Mouse (Mus musculus) forebrain, postnatal 0 days (tissue): Measurements from ENCODE around the gene Ugt2a3. TPM values are rescaled to one million over a fixed set of nuclear protein-coding genes. Genes with fewer than 3 reads are reported as not detected.
"Not testable (repeated sequence)": the region's sequence is repeated elsewhere in the genome, so short reads cannot be mapped to it uniquely, and the experiment has no call there.

Source experiments
- ATAC-seq: fragments of 200-750 bp; cut with Nextera tagmentation; 2 replicates; pipeline ENCODE4 v1.8.0; 2017; ENCODE audit warnings: mild to moderate bottlenecking, moderate library complexity
- DNase-seq: peaks from one replicate; pipeline ENCODE4 v3.0.0-alpha.2; 2015
- H3K27ac ChIP-seq: fragments of 300-500 bp; sonication (generic); 2 replicates; pipeline ENCODE4 v1.5.1; 2014; ENCODE audit warnings: low read depth, mild to moderate bottlenecking, antibody characterized with exemption, low read length, moderate library complexity, mixed read lengths
- H3K27me3 ChIP-seq: fragments of 300-500 bp; sonication (generic); 2 replicates; pipeline ENCODE4 v1.6.1; 2014; ENCODE audit warnings: mild to moderate bottlenecking, low read length, mixed read lengths; ENCODE audit not compliant: insufficient read depth
- H3K36me3 ChIP-seq: fragments of 300-500 bp; sonication (generic); 2 replicates; pipeline ENCODE4 v1.6.1; 2014; ENCODE audit warnings: mild to moderate bottlenecking, moderate library complexity; ENCODE audit not compliant: insufficient read depth
- H3K4me1 ChIP-seq: fragments of 300-500 bp; sonication (generic); 2 replicates; pipeline ENCODE4 v1.6.1; 2014; ENCODE audit warnings: antibody characterized with exemption; ENCODE audit not compliant: insufficient read depth
- H3K4me2 ChIP-seq: fragments of 300-500 bp; sonication (generic); 2 replicates; pipeline ENCODE4 v1.6.1; 2014; ENCODE audit warnings: low read depth, mild to moderate bottlenecking, moderate library complexity
- H3K4me3 ChIP-seq: fragments of 300-500 bp; sonication (generic); 2 replicates; pipeline ENCODE4 v1.5.1; 2014; ENCODE audit warnings: low read depth, low read length, mixed read lengths
- H3K9ac ChIP-seq: fragments of 300-500 bp; sonication (generic); 2 replicates; pipeline ENCODE4 v1.6.1; 2014; ENCODE audit warnings: mild to moderate bottlenecking
- H3K9me3 ChIP-seq: fragments of 300-500 bp; sonication (generic); 2 replicates; pipeline ENCODE4 v1.6.1; 2016; ENCODE audit warnings: low read length
- CTCF ChIP-seq: sonication (generic); IDR thresholded peaks from 2 replicates; pipeline ENCODE4 v1.5.1; 2016; ENCODE audit warnings: antibody characterized with exemption, control low read depth, low read depth
- WGBS: fragments of 180-500 bp; shearing (Covaris S2); extraction: QIAGEN DNeasy Blood & Tissue Kit; methylation state at CpG from one replicate; pipeline ENCODE4 v1.1.7; 2014; 5-methylcytosine and 5-hydroxymethylcytosine counted together
- polyA plus RNA-seq: library from polyadenylated mRNA; unstranded; fragments of >200 nt; fragmentation: Nextera tagmentation; extraction: Ambion mirVana; gene quantifications from 2 replicates; pipeline ENCODE4 v1.2.1, GENCODE M21; 2015
- total RNA-seq: library from RNA; depleted of rRNA; stranded (reverse); fragments of >200 nt; gene quantifications from 2 replicates; pipeline ENCODE4 v1.2.3, GENCODE M21; 2014; rRNA removed

Gene Ugt2a3
- total and polyA plus RNA-seq, 2 experiments from 2014 or later, result not detected

DNA sequence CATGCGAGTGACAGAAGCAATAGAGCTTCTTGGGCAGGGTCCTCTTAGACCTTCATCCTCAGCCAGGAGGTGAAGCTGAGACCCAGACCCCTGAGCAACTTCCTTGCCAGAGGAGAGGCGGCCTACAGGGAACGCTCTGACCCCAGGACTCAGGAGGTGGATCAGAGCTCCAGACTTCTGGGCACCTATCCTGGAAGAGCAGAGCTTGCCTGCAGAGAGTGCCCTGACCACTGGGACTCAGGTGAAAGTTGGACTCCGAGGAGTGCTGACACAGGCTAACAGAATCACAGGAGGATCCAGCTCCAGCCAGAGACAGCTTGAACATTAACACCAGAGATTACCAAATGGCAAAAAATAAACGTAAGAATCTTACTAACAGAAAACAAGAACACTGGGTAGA is 3.5 kb upstream of the Ugt2a3 start:
- no peak for TF ChIP-seq CTCF
- DNase-seq, result no peak
- no peaks in the 10 kb centered on the region for H3K9me3 ChIP-seq
- no peak overlapping the region for H3K4me3 ChIP-seq
- no peaks in the 10 kb centered on the region for H3K36me3 ChIP-seq
- no peak for ATAC-seq
- 94% methylated on average over 5 of the region's 5 CpGs for WGBS
- H3K4me2 ChIP-seq, result no peak overlapping the region
- H3K27me3 ChIP-seq, result no peaks in the 10 kb centered on the region
- no peak overlapping the region for H3K27ac ChIP-seq
- no peak overlapping the region for H3K9ac ChIP-seq
- H3K4me1 ChIP-seq, result no peaks in the 10 kb centered on the region

DNA sequence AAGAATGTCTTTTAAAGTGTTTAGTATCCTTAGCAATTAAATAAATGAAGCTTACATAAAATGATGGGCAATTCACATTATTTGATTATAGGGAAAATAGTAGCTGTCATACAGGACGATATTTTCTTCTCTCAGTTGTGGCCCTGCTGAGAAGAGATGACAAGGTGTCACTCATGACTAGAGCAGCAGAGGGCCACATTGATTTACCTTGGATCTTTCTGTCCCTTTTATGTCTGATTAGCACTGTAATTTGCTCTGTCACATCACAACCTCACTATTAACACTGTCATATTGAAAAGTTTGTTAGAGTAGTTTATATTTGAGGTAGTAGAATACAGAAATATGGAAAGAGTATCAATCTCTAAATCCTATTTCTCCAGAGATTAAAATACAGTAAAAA is 1.8 kb downstream of the Ugt2a3 start:
- ATAC-seq, result no peak
- 82% methylated on average over 1 of the region's 1 CpGs for WGBS
- Histone ChIP-seq H3K27me3 (no peaks in the 10 kb centered on the region), H3K27ac (no peak overlapping the region), H3K4me1 (no peaks in the 10 kb centered on the region), H3K36me3 (no peaks in the 10 kb centered on the region), H3K4me2 (no peak overlapping the region), H3K9me3 (no peaks in the 10 kb centered on the region), H3K9ac (no peak overlapping the region), H3K4me3 (no peak overlapping the region)
- no peak for TF ChIP-seq CTCF
- no peak for DNase-seq

DNA sequence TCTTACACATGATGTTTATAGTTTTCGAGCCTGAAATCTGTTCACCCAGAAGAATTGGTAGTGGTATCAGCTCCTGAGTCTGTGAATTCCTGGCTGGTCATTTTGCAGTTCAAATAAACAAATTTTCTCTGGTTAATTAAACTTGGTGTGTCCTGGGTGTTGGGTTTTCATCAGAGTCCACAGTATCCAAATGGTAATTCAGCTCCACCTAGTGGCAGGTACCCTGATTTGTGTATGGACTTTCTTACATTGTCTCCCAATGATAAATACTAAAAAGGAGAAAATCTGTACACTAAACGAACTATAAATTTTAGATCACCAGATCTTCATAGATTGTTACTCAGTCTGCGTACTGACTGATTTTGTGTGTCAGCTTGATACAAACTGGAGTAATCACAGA is 3.4 kb downstream of the Ugt2a3 start:
- H3K27me3 ChIP-seq, result no peaks in the 10 kb centered on the region
- H3K4me1 ChIP-seq, result no peaks in the 10 kb centered on the region
- WGBS, result 64% methylated on average over 3 of the region's 3 CpGs
- ATAC-seq, result no peak
- no peak for DNase-seq
- no peak overlapping the region for H3K4me3 ChIP-seq
- H3K36me3 ChIP-seq, result no peaks in the 10 kb centered on the region
- TF ChIP-seq CTCF, result no peak
- no peaks in the 10 kb centered on the region for H3K9me3 ChIP-seq
- H3K4me2 ChIP-seq, result no peak overlapping the region
- no peak overlapping the region for H3K9ac ChIP-seq
- H3K27ac ChIP-seq, result no peak overlapping the region

DNA sequence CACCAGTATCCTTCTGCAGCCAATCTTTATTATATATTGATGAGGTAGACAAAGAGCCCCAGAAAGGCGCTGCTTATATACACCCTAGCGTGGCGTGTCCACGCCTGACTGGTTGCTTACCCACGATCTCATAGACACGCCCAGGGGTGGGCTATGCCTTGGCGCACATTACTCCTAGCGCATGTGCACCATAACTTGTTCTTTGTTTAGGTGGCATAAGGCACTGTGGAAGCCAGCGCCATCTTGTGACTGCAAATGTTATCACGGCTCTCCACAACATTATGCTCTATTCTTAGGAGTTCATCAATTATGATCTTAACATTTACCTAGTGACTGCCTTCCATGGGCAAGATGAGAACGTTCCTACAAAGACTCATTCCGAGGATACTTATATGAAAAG is 25.6 kb downstream of the Ugt2a3 start:
- Histone ChIP-seq H3K27me3 (no peaks in the 10 kb centered on the region), H3K4me3 (no peak overlapping the region), H3K36me3 (no peaks in the 10 kb centered on the region), H3K27ac (no peak overlapping the region), H3K9me3 (no peaks in the 10 kb centered on the region), H3K4me2 (no peak overlapping the region), H3K4me1 (no peaks in the 10 kb centered on the region), H3K9ac (no peak overlapping the region)
- WGBS, result 98% methylated on average over 12 of the region's 12 CpGs
- TF ChIP-seq CTCF, result no peak
- DNase-seq (no peak), ATAC-seq (no peak)

DNA sequence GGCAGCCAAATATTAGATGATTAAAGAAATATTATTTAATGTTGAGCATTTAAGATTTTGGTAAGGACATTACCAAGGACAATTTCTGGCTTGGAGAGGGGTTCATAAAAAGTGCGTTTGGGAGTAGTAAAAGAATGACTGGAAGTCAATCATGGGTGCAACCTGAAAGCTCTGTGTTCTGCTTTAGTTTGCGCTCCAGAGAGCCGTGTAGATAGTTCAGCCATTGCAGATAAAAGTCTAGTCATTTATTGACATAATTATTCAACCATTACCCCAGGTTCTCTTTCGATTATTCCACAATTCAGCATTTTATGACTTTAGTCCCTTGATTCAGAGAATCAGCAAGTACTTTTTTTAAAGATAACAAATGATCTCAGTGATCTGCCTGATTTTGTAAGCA is 50.8 kb downstream of the Ugt2a3 start:
- not testable (repeated sequence) for H3K9me3 ChIP-seq, DNase-seq, H3K9ac ChIP-seq, H3K4me3 ChIP-seq, H3K4me1 ChIP-seq, H3K36me3 ChIP-seq, ATAC-seq, H3K27me3 ChIP-seq, H3K4me2 ChIP-seq, H3K27ac ChIP-seq
- WGBS, result 89% methylated on average over 4 of the region's 4 CpGs

DNA sequence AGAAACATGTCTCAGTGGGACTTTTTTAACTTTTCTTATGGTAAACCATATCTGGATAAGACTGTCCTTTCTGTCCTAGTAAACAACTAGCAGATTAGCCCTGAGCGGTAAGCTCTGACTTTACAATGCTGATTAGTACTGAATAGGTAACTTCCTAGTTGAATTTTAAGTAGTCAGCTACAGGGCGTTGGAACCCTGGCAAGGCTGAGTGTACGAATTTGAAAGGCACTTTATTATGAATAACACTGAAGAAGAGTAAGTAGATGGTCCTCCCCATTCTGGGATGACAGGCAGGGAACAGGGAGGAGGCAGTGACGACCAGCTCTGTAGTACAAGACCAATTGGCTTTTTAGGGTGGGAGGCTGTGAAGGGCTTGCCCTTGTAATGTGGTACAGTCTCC is 61.0 kb downstream of the Ugt2a3 start:
- WGBS, result 81% methylated on average over 4 of the region's 4 CpGs
- ATAC-seq, result not testable (repeated sequence)

DNA sequence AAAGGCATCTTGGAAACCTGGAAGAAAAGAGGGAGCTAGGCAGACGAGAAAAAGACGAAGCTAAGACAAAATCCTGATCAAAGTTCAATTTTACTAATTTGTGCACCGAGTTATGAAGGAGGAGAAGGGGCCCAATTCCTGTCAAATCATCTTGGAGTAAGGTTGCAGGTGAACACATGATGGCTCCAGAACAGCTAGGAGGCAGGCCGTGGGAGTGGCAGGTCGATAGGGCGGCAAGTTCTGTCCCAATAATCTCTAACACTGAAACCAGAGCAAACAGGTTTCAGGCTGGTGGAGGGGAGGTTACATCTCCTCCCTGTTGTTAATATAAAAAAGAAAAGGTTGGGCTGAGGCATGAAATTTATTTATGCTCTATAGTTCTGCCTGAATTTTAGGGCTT is 61.4 kb downstream of the Ugt2a3 start:
- H3K9ac ChIP-seq, result no peak overlapping the region
- H3K4me3 ChIP-seq, result no peak overlapping the region
- H3K27ac ChIP-seq, result no peak overlapping the region
- H3K36me3 ChIP-seq, result no peaks in the 10 kb centered on the region
- DNase-seq, result no peak
- no peaks in the 10 kb centered on the region for H3K4me1 ChIP-seq
- no peaks in the 10 kb centered on the region for H3K9me3 ChIP-seq
- ATAC-seq, result no peak
- H3K27me3 ChIP-seq, result no peaks in the 10 kb centered on the region
- no peak for TF ChIP-seq CTCF
- no peak overlapping the region for H3K4me2 ChIP-seq
- WGBS, result 88% methylated on average over 6 of the region's 6 CpGs

More for the DNA sequence above, 61.0 kb downstream of the Ugt2a3 start:
- H3K4me3 ChIP-seq, H3K9me3 ChIP-seq, H3K4me2 ChIP-seq, DNase-seq, H3K36me3 ChIP-seq, H3K9ac ChIP-seq, H3K4me1 ChIP-seq, H3K27ac ChIP-seq, H3K27me3 ChIP-seq: not testable (repeated sequence)

Other genes with a start within 250 kb of the Ugt2a3 start
- not detected in 2 replicates for gene Ugt2b36, start 244.6 kb downstream of the Ugt2a3 start, total RNA-seq
- gene Ugt2b36, start 244.6 kb downstream of the Ugt2a3 start, polyA plus RNA-seq, result not detected in 2 replicates
- gene Ugt2b5, start 196.9 kb downstream of the Ugt2a3 start, total RNA-seq, result not detected in 2 replicates
- gene Ugt2b5, start 196.9 kb downstream of the Ugt2a3 start, polyA plus RNA-seq, result not detected in 2 replicates
- gene Ugt2b37, start 82.4 kb downstream of the Ugt2a3 start, total RNA-seq, result not detected in 2 replicates
- not detected in 2 replicates for gene Ugt2b37, start 82.4 kb downstream of the Ugt2a3 start, polyA plus RNA-seq
- not detected in 2 replicates for gene Ugt2b38, start 87.0 kb upstream of the Ugt2a3 start, total RNA-seq
- gene Ugt2b38, start 87.0 kb upstream of the Ugt2a3 start, polyA plus RNA-seq, result not detected in 2 replicates
- gene Ugt2a2, start 145.1 kb upstream of the Ugt2a3 start, total RNA-seq, result 0.08 TPM in 1 of 2 replicates, not detected in the other
- gene Ugt2a2, start 145.1 kb upstream of the Ugt2a3 start, polyA plus RNA-seq, result not detected in 2 replicates
- gene Gm43638, start 149.6 kb upstream of the Ugt2a3 start, total RNA-seq, result not detected in 2 replicates
- not detected in 2 replicates for gene Gm43638, start 149.6 kb upstream of the Ugt2a3 start, polyA plus RNA-seq
- not detected in 2 replicates for gene Ugt2a1, start 153.7 kb upstream of the Ugt2a3 start, total RNA-seq
- gene Ugt2a1, start 153.7 kb upstream of the Ugt2a3 start, polyA plus RNA-seq, result 0.38 TPM in 1 of 2 replicates, not detected in the other
- not detected in 2 replicates for gene Sult1b1, start 201.0 kb upstream of the Ugt2a3 start, total RNA-seq
- gene Sult1b1, start 201.0 kb upstream of the Ugt2a3 start, polyA plus RNA-seq, result not detected in 2 replicates
- gene Sult1d1, start 231.8 kb upstream of the Ugt2a3 start, total RNA-seq, result 0.08 TPM in 1 of 2 replicates, not detected in the other
- 0.11 TPM in 1 of 2 replicates, not detected in the other for gene Sult1d1, start 231.8 kb upstream of the Ugt2a3 start, polyA plus RNA-seq